Mouse (Mus musculus): ENCODE results near the gene Zfp966.
"Not testable (repeated sequence)": the region's sequence is repeated elsewhere in the genome, so short reads cannot be mapped to it uniquely, and the experiment has no call there.

Gene Zfp966

GRCm38 (mm10) chr2:175931000-175931399, at the start of gene Zfp966:
Gene Zfp966, minus strand, starts transcription at chr2:175931100.
- DNase-seq (ENCODE audit: low read depth, low spot score), result not testable (repeated sequence)

GRCm38 (mm10) chr2:175965031-175965430, 34.1 kb upstream of the Zfp966 start, which contains the start of gene Gm2026:
Gene Gm2026, plus strand, starts transcription at chr2:175965331.
- DNase-seq (ENCODE audit: low read depth, low spot score), result not testable (repeated sequence)

- not testable (repeated sequence) for DNase-seq (ENCODE audit: low read depth, low spot score)
Measured at GRCm38 (mm10) chr2:175869024-175869423, 61.9 kb downstream of the Zfp966 start, which contains the start of gene Gm6710. Gene Gm6710, plus strand, starts transcription at chr2:175869219.
